Mouse (Mus musculus): Measurements from ENCODE around the gene Nfia.

DNA sequence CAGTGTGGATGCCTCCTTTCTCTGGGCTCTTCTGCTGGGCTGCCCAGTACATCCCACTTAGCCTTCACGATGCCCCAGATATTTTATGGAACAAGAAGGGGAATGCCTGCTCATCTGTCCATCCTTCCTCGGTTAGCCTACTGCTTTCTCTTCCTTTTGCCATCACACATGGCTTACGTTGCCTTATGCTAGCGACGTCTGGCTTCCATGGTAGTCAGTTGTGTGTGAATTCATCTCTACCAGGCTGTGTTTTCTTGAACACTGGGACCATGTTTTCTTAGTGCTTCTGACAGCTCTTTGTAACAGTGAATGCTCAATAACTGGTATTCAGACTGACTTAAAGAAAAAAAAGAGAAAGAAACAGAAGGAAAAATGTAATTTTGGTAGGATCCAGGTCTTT is 113.7 kb downstream of the Nfia start:
- no peak for TF ChIP-seq CTCF (IDR thresholded peaks at IDR 0.05; ENCODE audit: low read depth, low read length)
- no peak for TF ChIP-seq POLR2A (IDR thresholded peaks at IDR 0.05; ENCODE audit: borderline replicate concordance, low read depth, low read length)

Data from bone marrow macrophage, adult 2 months (primary cell).